Mouse (Mus musculus): ENCODE measurements at regions not wholly inside any gene's neighbourhood (a gene's known extent, or its start where the extent isn't known, plus 50 kb on each side); places are given as distances from the start of the nearest gene placed in this dataset.

DNA sequence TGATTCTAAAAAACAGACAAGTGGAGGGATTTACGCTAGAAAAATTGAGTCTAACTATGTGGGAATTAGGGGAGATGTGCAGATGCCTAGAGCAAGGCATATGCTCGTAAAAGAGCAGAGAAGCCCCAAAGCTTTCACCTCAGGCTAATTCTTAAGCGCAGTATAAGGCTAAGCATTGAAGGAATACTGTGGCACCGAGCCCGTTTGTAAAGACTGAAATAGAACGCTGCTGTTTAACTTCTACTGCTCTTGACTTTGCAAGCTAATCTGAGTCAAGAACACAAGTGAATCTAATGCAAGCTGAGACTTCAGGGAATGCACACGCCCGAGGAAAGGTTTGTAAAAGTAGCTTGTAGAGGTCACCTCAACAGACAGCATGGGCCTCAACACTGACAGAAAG, 88.5 kb upstream of the Rorb start:
- Histone ChIP-seq H3K4me2 (no peak overlapping the region), H3K27me3 (replicated peaks) (no peaks in the 10 kb centered on the region), H3K9me3 (replicated peaks) (no peaks in the 10 kb centered on the region), H3K27ac (ENCODE audit: poor library complexity, severe bottlenecking) (0 out of 2 replicates have a peak overlapping the region, but pooled peaks have one; percentile 39), H3K4me1 (replicated peaks) (peaks cover 3% of the 10 kb centered on the region; the same call in 1 of the 2 replicates), H3K9ac (no peak overlapping the region), H3K36me3 (no peaks in the 10 kb centered on the region), H3K4me3 (no peak overlapping the region)
- no peak for ATAC-seq (ENCODE audit: insufficient number of reproducible peaks, low FRiP score)
- WGBS, result 60% methylated on average over 8 of the region's 8 CpGs

- 51% methylated on average over 3 of the region's 3 CpGs for WGBS
- no peaks in the 10 kb centered on the region for H3K9me3 ChIP-seq (replicated peaks)
- no peak overlapping the region for H3K27ac ChIP-seq (ENCODE audit: poor library complexity, severe bottlenecking)
- no peak overlapping the region for H3K4me2 ChIP-seq
- peaks cover 3% of the 10 kb centered on the region; the same call in 1 of the 2 replicates for H3K4me1 ChIP-seq (replicated peaks)
- no peak overlapping the region for H3K4me3 ChIP-seq
- no peaks in the 10 kb centered on the region for H3K36me3 ChIP-seq
- no peak overlapping the region for H3K9ac ChIP-seq
- ATAC-seq (ENCODE audit: insufficient number of reproducible peaks, low FRiP score), result no peak
- no peaks in the 10 kb centered on the region for H3K27me3 ChIP-seq (replicated peaks)
These were observed 87.8 kb upstream of the Rorb start for GRCm38 (mm10) chr19:19198780-19199179.

DNA sequence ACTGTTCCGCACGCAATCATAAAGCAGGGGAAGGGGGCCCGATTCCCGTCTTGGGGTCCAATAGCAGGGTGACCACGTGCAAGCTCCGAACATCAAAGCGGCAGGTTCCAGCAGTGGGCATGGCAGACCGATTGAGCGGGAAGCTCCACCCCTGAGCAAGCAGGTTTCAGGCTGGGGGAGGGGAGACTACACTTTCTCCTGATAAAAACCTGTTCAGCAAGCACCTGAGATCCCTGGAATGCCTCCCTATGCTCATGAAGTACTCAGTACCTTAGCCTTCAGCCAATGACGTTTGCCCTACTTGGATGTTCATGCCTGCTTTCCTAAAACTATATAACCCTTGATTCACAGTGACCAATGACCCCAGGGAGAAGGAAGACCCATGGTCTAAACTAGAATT, 83.7 kb upstream of the Rorb start:
- Histone ChIP-seq H3K27ac (ENCODE audit: poor library complexity, severe bottlenecking) (no peak overlapping the region), H3K9me3 (replicated peaks) (no peaks in the 10 kb centered on the region), H3K4me3 (no peak overlapping the region), H3K27me3 (replicated peaks) (no peaks in the 10 kb centered on the region), H3K4me1 (replicated peaks) (peaks cover 3% of the 10 kb centered on the region; the same call in 1 of the 2 replicates), H3K9ac (no peak overlapping the region), H3K4me2 (no peak overlapping the region), H3K36me3 (no peaks in the 10 kb centered on the region)
- no peak for ATAC-seq (ENCODE audit: insufficient number of reproducible peaks, low FRiP score)
- WGBS, result 40% methylated on average over 10 of the region's 10 CpGs

GRCm38 (mm10) chr19:19194306-19194705, 83.3 kb upstream of the Rorb start:
- Histone ChIP-seq H3K4me3 (no peak overlapping the region), H3K9ac (no peak overlapping the region), H3K4me1 (replicated peaks) (no peaks in the 10 kb centered on the region), H3K27me3 (replicated peaks) (no peaks in the 10 kb centered on the region), H3K9me3 (replicated peaks) (no peaks in the 10 kb centered on the region), H3K4me2 (no peak overlapping the region), H3K27ac (ENCODE audit: poor library complexity, severe bottlenecking) (no peak overlapping the region), H3K36me3 (no peaks in the 10 kb centered on the region)
- no peak for ATAC-seq (ENCODE audit: insufficient number of reproducible peaks, low FRiP score)
- WGBS, result 61% methylated on average over 5 of the region's 5 CpGs

- Histone ChIP-seq H3K36me3 (no peaks in the 10 kb centered on the region), H3K4me2 (no peak overlapping the region), H3K9ac (no peak overlapping the region), H3K27ac (ENCODE audit: poor library complexity, severe bottlenecking) (no peak overlapping the region), H3K4me3 (no peak overlapping the region), H3K27me3 (replicated peaks) (no peaks in the 10 kb centered on the region), H3K9me3 (replicated peaks) (0 out of 2 replicates have a peak, but pooled peaks cover 2% of the 10 kb centered on the region), H3K4me1 (replicated peaks) (no peaks in the 10 kb centered on the region)
- WGBS, result 61% methylated on average over 1 of the region's 1 CpGs
- ATAC-seq (ENCODE audit: insufficient number of reproducible peaks, low FRiP score), result no peak
These were observed 61.8 kb upstream of the Rorb start for GRCm38 (mm10) chr19:19172767-19173166.

- H3K27ac ChIP-seq (ENCODE audit: poor library complexity, severe bottlenecking), result no peak overlapping the region
- 70% methylated on average over 3 of the region's 3 CpGs for WGBS
These were observed 59.8 kb upstream of the Rorb start for GRCm38 (mm10) chr19:19170807-19171206.

More at GRCm38 (mm10) chr19:19170807-19171206, 59.8 kb upstream of the Rorb start:
- no peak for ATAC-seq (ENCODE audit: insufficient number of reproducible peaks, low FRiP score)
- Histone ChIP-seq H3K9ac (no peak overlapping the region), H3K4me3 (no peak overlapping the region), H3K36me3 (no peaks in the 10 kb centered on the region), H3K27me3 (replicated peaks) (no peaks in the 10 kb centered on the region), H3K9me3 (replicated peaks) (0 out of 2 replicates have a peak, but pooled peaks cover 2% of the 10 kb centered on the region), H3K4me1 (replicated peaks) (no peaks in the 10 kb centered on the region), H3K4me2 (no peak overlapping the region)
